In genomic region chr17:5218955-5219557, GRCm38 (mm10) we compare ENCODE assay signal across 20 mouse cellular contexts.
DNase-seq lines count a peak whose midpoint lies in the region; ATAC-seq lines count a peak whose summit lies in the region.
"Had no signal": no experiment of that assay in that cellular context is flagged by ENCODE, and none has a peak within 500 bp of the region (broad histone marks: within the 10 kb centered on the region; RNA-seq: fewer than 3 reads in every experiment).

No protein-coding gene starts in this region.

- no peak overlapping the region for H3K4me2 ChIP-seq in embryonic facial prominence, embryonic 14.5 days (ENCODE audit: low read depth, low read length)
- H3K4me2 ChIP-seq: kidney, embryonic 15.5 days; liver, embryonic 15.5 days; lung, embryonic 14.5 days had no signal

- DNase-seq in adrenal gland, adult 2 months, result peak; percentile 64
- DNase-seq in adrenal gland, adult 18-20 months (ENCODE audit: low spot score in 2 of 2), result no peak
- DNase-seq in 3T3-L1 (ENCODE audit: low read depth, low spot score), result peak; percentile 71
- peak; percentile 53 for DNase-seq in adrenal gland, postnatal 14 days
- peak; percentile 78 for DNase-seq in embryonic facial prominence, embryonic 14.5 days (ENCODE audit: low spot score)
- DNase-seq in urinary bladder, adult 2 months (ENCODE audit: low spot score), result no peak
- no peak for DNase-seq in layer of hippocampus, adult 9-10 months (ENCODE audit: low spot score)
- DNase-seq: cerebellum, adult 11 months; cerebellum, adult 9-10 months; kidney, adult 18-20 months; kidney, postnatal 25 days; layer of hippocampus, postnatal 36 days; left cerebral cortex, postnatal 4 days; liver; lung, embryonic 14.5 days; lung, postnatal 14 days; midbrain, embryonic 14.5 days had no signal

- H3K36me3 ChIP-seq in embryonic facial prominence, embryonic 14.5 days (ENCODE audit: control insufficient read depth, insufficient read depth, low read length), result no peaks in the 10 kb centered on the region
- H3K36me3 ChIP-seq: kidney, embryonic 15.5 days; liver, embryonic 15.5 days had no signal

- H3K27ac ChIP-seq in embryonic facial prominence, embryonic 14.5 days (replicated peaks; ENCODE audit: low read depth, low read length), result no peak overlapping the region; the same call in 1 of the 2 replicates
- H3K27ac ChIP-seq: kidney, embryonic 15.5 days; liver, embryonic 15.5 days had no signal

- no peak overlapping the region for H3K9ac ChIP-seq in embryonic facial prominence, embryonic 14.5 days (ENCODE audit: low read depth, low read length)
- H3K9ac ChIP-seq: kidney, embryonic 15.5 days; liver, embryonic 15.5 days; lung, embryonic 14.5 days had no signal

- no peak overlapping the region for H3K4me3 ChIP-seq in embryonic facial prominence, embryonic 14.5 days (ENCODE audit: low read depth, low read length)
- H3K4me3 ChIP-seq: erythroblast, embryonic 14.5 days; kidney, embryonic 15.5 days; liver, embryonic 15.5 days had no signal

- no peaks in the 10 kb centered on the region for H3K9me3 ChIP-seq in embryonic facial prominence, embryonic 14.5 days (ENCODE audit: control insufficient read depth, low read length)
- H3K9me3 ChIP-seq: kidney, embryonic 15.5 days; liver, embryonic 15.5 days had no signal

- no peaks in the 10 kb centered on the region for H3K27me3 ChIP-seq in embryonic facial prominence, embryonic 14.5 days (replicated peaks; ENCODE audit: control insufficient read depth, insufficient read depth, low read length)
- H3K27me3 ChIP-seq: kidney, embryonic 15.5 days; liver, embryonic 15.5 days had no signal

- no peak for ATAC-seq in embryonic facial prominence, embryonic 14.5 days (ENCODE audit: low read depth)

- 51% methylated on average over 6 of the region's 6 CpGs for WGBS in embryonic facial prominence, embryonic 14.5 days

- H3K4me1 ChIP-seq in embryonic facial prominence, embryonic 14.5 days (ENCODE audit: control insufficient read depth, insufficient read depth, low read length), result peaks cover 40% of the 10 kb centered on the region

Comparison
In these comparisons a context has a peak if more than half of its experiments do, and no peak if none do; other contexts are left out.
1. DNase-seq: peak in adrenal gland, adult 2 months (single experiment), 3T3-L1 (single experiment), adrenal gland, postnatal 14 days (single experiment) and embryonic facial prominence, embryonic 14.5 days (single experiment); none in adrenal gland, adult 18-20 months (0 of 2), urinary bladder, adult 2 months (single experiment) and layer of hippocampus, adult 9-10 months (single experiment).